Mouse (Mus musculus) left cerebral cortex, postnatal 25 days (tissue): ENCODE measurements at regions not wholly inside any gene's neighbourhood (a gene's known extent, or its start where the extent isn't known, plus 50 kb on each side); places are given as distances from the start of the nearest gene placed in this dataset.

Experiments used
- DNase-seq, 2 experiments: peaks; one replicate each; pipeline ENCODE4 v3.0.0; 2022; ENCODE audit warnings: low spot score in 2 of 2, mixed read lengths in 1 of 2
- intact Hi-C: fragments of 180-260 bp; cut with DNase I; formaldehyde crosslinking; loops from one replicate; pipeline ENCODE4 v1.15.1; 2025

DNA sequence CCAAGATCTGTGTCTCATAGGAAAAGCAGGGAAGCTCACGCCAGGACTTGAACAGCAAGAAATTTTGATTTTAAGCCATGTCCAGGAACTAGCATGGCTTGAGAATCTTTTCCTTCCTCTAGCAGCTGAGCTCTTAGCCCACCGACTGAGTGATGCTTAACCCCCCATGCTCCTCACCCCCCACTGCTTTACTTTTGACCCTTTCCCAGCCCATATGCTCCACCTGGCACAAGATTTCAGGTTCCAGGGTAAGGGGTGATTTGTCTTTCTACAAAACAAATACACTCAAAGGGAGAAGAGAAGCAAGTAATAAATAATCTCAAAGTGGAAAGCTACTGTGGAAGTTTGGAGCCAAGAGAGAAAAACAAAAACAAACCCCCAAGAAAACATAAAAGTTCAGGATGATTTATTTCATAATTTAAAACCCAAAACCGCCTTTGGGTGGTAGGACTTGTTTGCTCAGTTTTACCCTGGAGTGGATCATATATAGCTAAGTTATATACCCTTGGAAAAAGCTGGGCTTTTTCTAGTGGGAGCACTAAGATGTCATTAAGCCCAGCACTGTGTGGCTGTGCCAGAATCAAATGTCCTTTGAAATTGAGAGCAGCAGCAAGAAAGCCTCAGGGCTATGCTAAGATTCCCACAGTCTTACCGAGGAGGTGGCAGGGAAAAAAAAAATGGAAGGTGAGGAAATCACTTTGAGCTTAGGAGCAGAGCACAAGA, 372.4 kb upstream of the Isx start:
- intact Hi-C loops = no loop called here
- DNase-seq = no peak

DNA sequence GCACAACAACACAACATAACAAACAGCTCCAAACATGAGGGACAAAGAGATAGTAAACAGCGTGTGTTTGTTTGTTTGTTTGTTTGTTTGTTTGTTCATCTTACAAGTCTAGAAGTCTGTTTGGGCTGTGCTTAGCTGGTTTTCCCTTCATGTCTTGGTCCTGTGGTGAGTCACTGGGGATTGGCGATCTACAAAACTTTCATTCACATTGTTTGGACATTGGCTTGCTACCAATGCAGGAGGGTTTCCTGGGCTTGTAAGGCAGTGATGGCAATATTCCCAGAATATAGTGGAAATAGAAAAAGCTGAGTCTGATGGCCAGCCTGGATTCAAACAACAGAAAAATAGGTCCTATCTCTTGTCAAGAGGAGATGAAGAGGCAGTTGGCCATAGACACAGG, 371.7 kb upstream of the Isx start:
- intact Hi-C loops = no loop called here
- peak in 1 of 2 experiments; percentile 38 for DNase-seq
